Mouse (Mus musculus): ENCODE results near the gene Rps10. TPM values are rescaled to one million over a fixed set of nuclear protein-coding genes. Genes with fewer than 3 reads are reported as not detected.

The Rps10 gene
- polyA plus RNA-seq, 1 experiment: 1,308 TPM

DNA sequence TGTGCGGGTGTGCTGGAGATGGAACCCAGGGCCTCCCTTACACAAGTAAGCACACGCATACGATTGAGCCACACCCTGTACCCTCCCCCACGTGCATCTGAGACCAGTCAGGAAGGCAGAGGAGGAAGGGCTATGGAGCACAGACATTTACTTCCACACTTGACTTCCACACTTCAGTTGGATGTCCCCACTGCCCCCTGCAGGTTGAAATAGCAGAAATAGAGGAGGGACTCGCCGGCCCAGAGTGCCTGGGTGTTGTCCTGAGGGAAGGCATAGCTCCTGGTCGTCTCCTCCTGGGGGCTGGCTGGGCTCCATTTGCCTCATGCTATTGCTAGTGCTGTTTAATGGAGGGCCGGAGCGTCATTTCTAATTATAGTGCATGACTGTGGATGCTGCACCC is 39.0 kb upstream of the Rps10 start:
- Histone ChIP-seq H3K4me1 (ENCODE audit: control insufficient read depth, insufficient read depth, insufficient read length, low read length) (no peaks in the 10 kb centered on the region), H3K36me3 (ENCODE audit: control insufficient read depth, insufficient read depth, low read length) (no peaks in the 10 kb centered on the region), H3K4me3 (ENCODE audit: low read depth, low read length) (no peak overlapping the region), H3K27ac (ENCODE audit: insufficient read depth, low read depth, low read length) (no peak overlapping the region), H3K27me3 (ENCODE audit: control insufficient read depth, insufficient read depth, low read length) (no peaks in the 10 kb centered on the region)
- 43% methylated on average over 9 of the region's 9 CpGs for WGBS
- TF ChIP-seq CTCF (IDR thresholded peaks at IDR 0.05; ENCODE audit: extremely low read depth, insufficient read length, insufficient replicate concordance, low read depth, low read length): no peak
- TF ChIP-seq POLR2A (IDR thresholded peaks at IDR 0.05; ENCODE audit: low read depth, low read length): no peak

- no peak overlapping the region for H3K4me3 ChIP-seq (ENCODE audit: low read depth, low read length)
- no peaks in the 10 kb centered on the region for H3K4me1 ChIP-seq (ENCODE audit: control insufficient read depth, insufficient read depth, insufficient read length, low read length)
- no peak overlapping the region for H3K27ac ChIP-seq (ENCODE audit: insufficient read depth, low read depth, low read length)
- 88% methylated on average over 7 of the region's 7 CpGs for WGBS
- TF ChIP-seq CTCF (IDR thresholded peaks at IDR 0.05; ENCODE audit: extremely low read depth, insufficient read length, insufficient replicate concordance, low read depth, low read length) (no peak), POLR2A (IDR thresholded peaks at IDR 0.05; ENCODE audit: low read depth, low read length) (no peak)
- no peaks in the 10 kb centered on the region for H3K36me3 ChIP-seq (ENCODE audit: control insufficient read depth, insufficient read depth, low read length)
- no peaks in the 10 kb centered on the region for H3K27me3 ChIP-seq (ENCODE audit: control insufficient read depth, insufficient read depth, low read length)
Observed at GRCm38 (mm10) chr17:27673945-27674344, 37.5 kb upstream of the Rps10 start.

- Histone ChIP-seq H3K4me3 (ENCODE audit: low read depth, low read length) (no peak overlapping the region), H3K4me1 (ENCODE audit: control insufficient read depth, insufficient read depth, insufficient read length, low read length) (no peaks in the 10 kb centered on the region), H3K36me3 (ENCODE audit: control insufficient read depth, insufficient read depth, low read length) (no peaks in the 10 kb centered on the region), H3K27ac (ENCODE audit: insufficient read depth, low read depth, low read length) (no peak overlapping the region), H3K27me3 (ENCODE audit: control insufficient read depth, insufficient read depth, low read length) (no peaks in the 10 kb centered on the region)
- TF ChIP-seq CTCF (IDR thresholded peaks at IDR 0.05; ENCODE audit: extremely low read depth, insufficient read length, insufficient replicate concordance, low read depth, low read length): no peak
- no peak for TF ChIP-seq POLR2A (IDR thresholded peaks at IDR 0.05; ENCODE audit: low read depth, low read length)
- WGBS: 81% methylated on average over 6 of the region's 6 CpGs
Observed at GRCm38 (mm10) chr17:27671720-27672119, 35.3 kb upstream of the Rps10 start.

- Histone ChIP-seq H3K4me3 (ENCODE audit: low read depth, low read length) (no peak overlapping the region), H3K27me3 (ENCODE audit: control insufficient read depth, insufficient read depth, low read length) (peaks cover 26% of the 10 kb centered on the region), H3K4me1 (ENCODE audit: control insufficient read depth, insufficient read depth, insufficient read length, low read length) (no peaks in the 10 kb centered on the region), H3K36me3 (ENCODE audit: control insufficient read depth, insufficient read depth, low read length) (no peaks in the 10 kb centered on the region), H3K27ac (ENCODE audit: insufficient read depth, low read depth, low read length) (no peak overlapping the region)
- TF ChIP-seq CTCF (IDR thresholded peaks at IDR 0.05; ENCODE audit: extremely low read depth, insufficient read length, insufficient replicate concordance, low read depth, low read length) (no peak), POLR2A (IDR thresholded peaks at IDR 0.05; ENCODE audit: low read depth, low read length) (no peak)
- 40% methylated on average over 7 of the region's 7 CpGs for WGBS
Observed at GRCm38 (mm10) chr17:27658767-27659166, 22.3 kb upstream of the Rps10 start.

- Histone ChIP-seq H3K27me3 (ENCODE audit: control insufficient read depth, insufficient read depth, low read length) (peaks cover 26% of the 10 kb centered on the region), H3K27ac (ENCODE audit: insufficient read depth, low read depth, low read length) (no peak overlapping the region), H3K4me1 (ENCODE audit: control insufficient read depth, insufficient read depth, insufficient read length, low read length) (no peaks in the 10 kb centered on the region), H3K4me3 (ENCODE audit: low read depth, low read length) (no peak overlapping the region), H3K36me3 (ENCODE audit: control insufficient read depth, insufficient read depth, low read length) (no peaks in the 10 kb centered on the region)
- no peak for TF ChIP-seq CTCF (IDR thresholded peaks at IDR 0.05; ENCODE audit: extremely low read depth, insufficient read length, insufficient replicate concordance, low read depth, low read length)
- no peak for TF ChIP-seq POLR2A (IDR thresholded peaks at IDR 0.05; ENCODE audit: low read depth, low read length)
- WGBS: 63% methylated on average over 8 of the region's 8 CpGs
Observed at GRCm38 (mm10) chr17:27657123-27657522, 20.7 kb upstream of the Rps10 start.

DNA sequence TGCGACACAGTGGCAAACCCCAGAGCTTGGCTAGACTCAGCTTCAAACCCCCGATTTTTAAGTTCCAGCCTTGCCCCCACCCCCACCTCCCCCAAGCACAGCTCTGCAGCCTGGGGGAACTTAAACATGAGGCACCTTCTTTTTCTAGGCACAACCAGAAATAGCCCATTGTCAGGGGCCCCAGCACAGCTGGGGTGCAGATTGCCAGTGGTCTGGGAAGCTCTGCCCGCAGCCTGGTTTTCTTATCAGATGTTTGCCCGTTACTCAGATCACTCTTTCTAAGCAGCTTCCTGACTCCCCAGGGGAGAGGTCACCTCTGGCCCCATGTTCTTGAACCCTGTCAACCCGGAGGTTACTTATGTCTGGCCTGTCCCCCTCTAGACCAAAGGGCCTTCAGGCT is 19.9 kb upstream of the Rps10 start:
- Histone ChIP-seq H3K27me3 (ENCODE audit: control insufficient read depth, insufficient read depth, low read length) (peaks cover 26% of the 10 kb centered on the region), H3K36me3 (ENCODE audit: control insufficient read depth, insufficient read depth, low read length) (no peaks in the 10 kb centered on the region), H3K27ac (ENCODE audit: insufficient read depth, low read depth, low read length) (no peak overlapping the region), H3K4me1 (ENCODE audit: control insufficient read depth, insufficient read depth, insufficient read length, low read length) (no peaks in the 10 kb centered on the region), H3K4me3 (ENCODE audit: low read depth, low read length) (no peak overlapping the region; the same call in 1 of the 2 replicates)
- no peak for TF ChIP-seq POLR2A (IDR thresholded peaks at IDR 0.05; ENCODE audit: low read depth, low read length)
- no peak for TF ChIP-seq CTCF (IDR thresholded peaks at IDR 0.05; ENCODE audit: extremely low read depth, insufficient read length, insufficient replicate concordance, low read depth, low read length)
- WGBS: 28% methylated on average over 5 of the region's 5 CpGs

DNA sequence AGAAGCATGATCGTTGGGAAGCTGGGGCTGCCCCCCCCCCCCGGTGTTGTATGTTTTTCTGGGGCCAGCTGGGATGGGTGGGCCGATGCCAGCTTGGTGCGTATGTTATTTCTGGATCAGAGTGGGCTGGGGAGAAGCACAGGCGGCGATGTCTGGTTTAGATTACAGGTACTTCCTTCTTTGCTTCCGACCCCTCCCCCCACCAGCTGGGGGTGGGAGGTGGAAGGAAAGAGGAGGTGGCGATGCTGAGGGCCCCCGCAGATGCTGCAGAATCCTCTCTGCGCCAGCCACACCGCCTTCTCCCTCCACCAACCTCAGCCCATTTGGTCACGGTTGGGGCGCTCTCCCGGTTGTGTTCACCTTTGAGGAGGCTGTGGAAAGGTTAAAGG is 19.5 kb upstream of the Rps10 start:
- no peaks in the 10 kb centered on the region for H3K4me1 ChIP-seq (ENCODE audit: control insufficient read depth, insufficient read depth, insufficient read length, low read length)
- H3K36me3 ChIP-seq (ENCODE audit: control insufficient read depth, insufficient read depth, low read length): no peaks in the 10 kb centered on the region
- no peak overlapping the region for H3K27ac ChIP-seq (ENCODE audit: insufficient read depth, low read depth, low read length)
- H3K27me3 ChIP-seq (ENCODE audit: control insufficient read depth, insufficient read depth, low read length): peaks cover 26% of the 10 kb centered on the region
- TF ChIP-seq POLR2A (IDR thresholded peaks at IDR 0.05; ENCODE audit: low read depth, low read length) (no peak), CTCF (IDR thresholded peaks at IDR 0.05; ENCODE audit: extremely low read depth, insufficient read length, insufficient replicate concordance, low read depth, low read length) (no peak)
- WGBS: 12% methylated on average over 14 of the region's 14 CpGs
- peak overlapping the region; percentile 62 for H3K4me3 ChIP-seq (ENCODE audit: low read depth, low read length)

Data from small intestine, adult 2 months (tissue).